Mouse (Mus musculus): Measurements from ENCODE around the gene 1700025G04Rik. TPM values are rescaled to one million over a fixed set of nuclear protein-coding genes. Genes with fewer than 3 reads are reported as not detected.

1700025G04Rik gene
- total RNA-seq, 2 experiments from 2014 or later: 70.0 to 76.7 TPM

DNA sequence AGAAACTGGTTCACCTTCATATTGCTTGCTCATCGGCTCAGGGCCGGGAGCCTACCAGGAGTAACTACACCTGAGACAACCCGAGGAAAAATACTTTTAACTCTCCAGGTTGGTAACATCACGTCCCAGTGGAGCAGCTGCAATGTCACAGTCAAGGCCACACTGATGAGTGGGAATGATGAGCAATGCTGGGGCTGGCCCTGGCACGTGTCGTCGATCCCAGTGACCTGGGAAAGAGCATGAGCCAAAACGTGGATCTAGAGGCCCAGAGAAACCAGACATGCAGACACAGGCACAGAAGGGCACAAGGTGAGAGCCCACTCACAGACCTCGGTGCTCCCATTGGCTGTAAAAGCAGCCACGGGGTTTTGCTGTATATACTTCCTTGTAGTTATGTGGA, 202.8 kb downstream of the 1700025G04Rik start:
- no peak for DNase-seq (ENCODE audit: low spot score in 2 of 2)
- intact Hi-C loops (cut with DNase I): no loop called here

DNA sequence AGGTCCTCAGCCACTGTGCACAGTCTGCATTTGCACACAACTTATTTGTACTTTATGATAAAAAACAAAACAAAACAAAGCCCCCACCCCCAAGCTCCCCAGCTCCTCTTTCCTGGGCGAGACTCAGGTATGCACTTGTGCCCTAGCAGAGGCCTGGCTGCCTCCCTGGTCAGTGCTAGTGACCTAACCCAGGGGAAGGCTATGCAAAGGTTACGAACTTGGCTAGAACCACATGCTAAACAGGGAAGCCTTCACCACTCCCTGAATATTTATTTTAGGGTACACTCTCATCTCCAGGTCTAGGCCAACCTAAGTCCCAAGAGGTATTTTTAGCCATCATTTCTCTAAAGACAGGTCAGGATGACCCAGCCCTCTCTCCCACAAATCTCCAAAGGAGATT, 203.8 kb downstream of the 1700025G04Rik start:
- intact Hi-C loops (cut with DNase I): no loop called here
- DNase-seq (ENCODE audit: low spot score in 2 of 2): no peak

DNA sequence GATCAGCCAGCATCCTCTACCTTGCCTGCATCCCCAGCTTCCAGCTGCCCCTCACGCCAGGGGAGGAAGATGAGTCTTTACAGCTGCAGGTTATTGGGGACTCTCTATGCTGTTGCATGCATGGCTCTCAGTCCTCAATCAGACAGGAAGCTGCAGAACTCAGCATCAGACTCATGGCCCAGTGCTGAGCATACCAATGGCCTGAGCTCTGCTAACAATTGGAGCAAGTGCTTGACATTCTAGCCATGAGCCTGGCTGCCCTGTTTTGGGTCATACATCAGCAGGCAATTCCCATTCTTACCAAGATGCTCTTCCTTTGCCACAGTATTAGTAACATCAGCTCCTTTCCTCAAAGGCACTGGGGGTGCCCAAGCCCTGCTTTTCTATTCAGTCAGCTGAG, 208.7 kb downstream of the 1700025G04Rik start:
- peak in 1 of 2 experiments; percentile 23 for DNase-seq (ENCODE audit: low spot score in 2 of 2)
- intact Hi-C loops (cut with DNase I): no loop called here

DNA sequence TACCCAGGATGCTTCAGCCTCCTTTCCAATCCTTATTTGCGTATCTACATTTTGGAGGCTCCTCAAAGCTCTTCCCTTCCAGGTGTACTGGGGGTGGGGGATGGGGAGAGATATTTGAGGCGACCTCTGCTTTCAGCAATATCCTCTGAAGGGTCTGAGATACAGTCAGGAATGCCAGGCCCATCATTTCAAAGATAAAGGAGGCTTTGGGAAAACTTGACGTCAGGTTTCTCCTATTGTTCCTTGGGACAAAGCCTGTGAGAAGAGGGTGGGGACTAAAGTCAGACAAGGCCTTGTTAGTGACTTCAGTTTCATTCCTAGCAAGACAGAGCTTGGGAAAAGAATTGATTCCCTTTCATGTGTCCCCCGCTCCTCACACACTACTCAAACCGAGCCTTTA, 209.2 kb downstream of the 1700025G04Rik start:
- no peak for DNase-seq (ENCODE audit: low spot score in 2 of 2)
- intact Hi-C loops (cut with DNase I): no loop called here

DNA sequence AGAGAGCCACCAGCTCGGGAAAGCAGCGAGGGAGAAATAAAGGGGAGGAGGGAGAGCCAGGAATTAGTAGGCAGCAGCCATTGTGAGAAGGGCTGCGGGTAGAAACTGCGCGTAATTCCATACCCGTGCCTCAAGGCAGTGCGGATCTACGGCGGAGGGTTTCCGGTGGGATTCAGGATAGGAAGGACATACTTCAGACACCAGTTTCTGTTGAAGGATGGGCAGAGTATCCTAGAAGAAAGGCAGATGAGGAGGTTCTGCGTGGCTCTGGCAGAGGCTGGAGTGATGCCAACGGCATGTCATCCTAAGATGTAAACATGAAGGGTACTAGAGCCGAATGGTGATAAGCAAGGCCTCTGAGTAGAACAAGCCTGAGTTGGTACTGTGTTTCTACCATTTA, 210.0 kb downstream of the 1700025G04Rik start:
- DNase-seq (ENCODE audit: low spot score in 2 of 2): no peak
- intact Hi-C loops (cut with DNase I): no loop called here

DNA sequence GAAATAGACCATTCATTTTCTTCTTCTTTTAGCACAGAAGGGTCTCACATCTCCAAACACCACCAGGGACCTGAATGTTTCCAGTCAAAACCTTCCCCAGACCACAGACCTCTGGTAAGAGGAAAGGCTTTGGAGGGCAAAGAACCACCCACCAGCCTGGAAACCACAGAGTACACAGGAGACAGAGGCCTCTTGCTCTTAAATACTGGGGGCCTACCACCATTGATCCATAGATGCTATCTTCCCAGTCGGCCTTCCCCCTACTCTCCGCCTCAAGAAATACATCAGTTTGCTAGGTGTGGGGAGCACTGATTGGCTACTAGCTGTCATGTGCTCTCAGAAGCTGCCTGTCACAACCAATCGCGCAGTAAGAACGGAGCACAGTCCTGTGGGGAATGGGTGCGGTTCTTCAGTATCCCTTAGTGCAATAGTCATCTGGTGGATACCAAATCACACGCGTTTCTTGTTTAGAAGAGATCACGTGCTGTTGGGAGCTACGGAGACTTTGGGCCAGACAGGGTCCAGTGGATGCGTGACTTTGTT, 210.5 kb downstream of the 1700025G04Rik start:
- intact Hi-C loops (cut with DNase I): no loop called here
- no peak for DNase-seq (ENCODE audit: low spot score in 2 of 2)

DNA sequence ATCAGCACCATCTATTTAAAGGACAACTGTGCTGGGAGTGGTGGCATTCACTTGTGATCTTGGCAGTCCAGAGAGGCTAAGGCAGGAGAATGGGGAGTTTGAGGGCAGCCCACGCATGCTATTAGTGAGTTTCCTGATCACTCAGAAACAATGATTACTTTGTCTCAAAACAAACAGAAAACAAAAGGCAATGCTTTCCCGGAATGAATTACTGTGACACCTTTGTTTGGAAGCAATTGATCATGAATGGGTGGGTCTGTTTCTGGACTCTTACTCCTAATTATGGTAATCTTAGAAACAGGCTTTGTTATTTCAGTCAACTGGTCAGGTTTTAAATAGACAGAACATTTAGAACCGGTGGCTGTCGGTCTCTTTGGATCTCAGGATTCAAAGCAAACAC, 211.5 kb downstream of the 1700025G04Rik start:
- intact Hi-C loops (cut with DNase I): no loop called here
- peak in 1 of 2 experiments; percentile 30 for DNase-seq (ENCODE audit: low spot score in 2 of 2)

DNA sequence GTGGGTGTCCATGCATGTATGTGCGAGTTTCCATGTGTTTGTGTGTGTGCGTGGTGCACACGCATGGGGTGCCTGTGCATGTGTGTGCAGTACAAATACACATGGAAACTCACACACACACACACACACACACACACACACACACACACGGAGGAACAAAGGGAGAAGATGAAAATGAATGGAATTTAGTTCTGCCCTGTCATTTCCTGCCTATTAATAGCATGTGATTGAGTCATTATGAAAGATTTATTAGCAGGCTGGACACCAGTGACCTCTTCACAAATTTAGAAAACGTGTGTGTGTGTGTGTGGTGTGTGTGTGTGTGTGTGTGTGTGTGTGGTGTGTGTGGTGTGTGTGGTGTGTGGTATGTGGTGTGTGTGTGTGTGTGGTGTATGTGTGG, 217.0 kb downstream of the 1700025G04Rik start:
- intact Hi-C loops (cut with DNase I): no loop called here
- DNase-seq (ENCODE audit: low spot score in 2 of 2): no peak

DNA sequence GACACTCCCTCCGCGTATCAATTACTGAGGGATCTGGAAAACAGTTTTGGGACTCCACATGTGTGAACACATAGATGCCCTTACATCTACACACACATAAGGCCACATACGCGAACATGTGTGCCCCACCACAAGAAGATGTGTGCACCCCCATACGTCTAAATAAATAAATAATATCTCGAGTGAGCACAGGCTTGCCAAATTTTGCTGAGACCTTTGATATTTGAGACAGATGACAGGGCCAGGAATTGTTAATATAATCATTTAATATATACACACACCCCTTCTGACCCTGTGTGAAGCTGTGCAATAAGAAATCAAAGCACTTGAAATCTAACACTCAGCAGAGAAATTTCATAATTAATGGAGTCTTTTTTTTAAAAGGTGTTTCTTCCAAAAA, 225.6 kb downstream of the 1700025G04Rik start:
- intact Hi-C loops (cut with DNase I): no loop called here
- no peak for DNase-seq (ENCODE audit: low spot score in 2 of 2)

DNA sequence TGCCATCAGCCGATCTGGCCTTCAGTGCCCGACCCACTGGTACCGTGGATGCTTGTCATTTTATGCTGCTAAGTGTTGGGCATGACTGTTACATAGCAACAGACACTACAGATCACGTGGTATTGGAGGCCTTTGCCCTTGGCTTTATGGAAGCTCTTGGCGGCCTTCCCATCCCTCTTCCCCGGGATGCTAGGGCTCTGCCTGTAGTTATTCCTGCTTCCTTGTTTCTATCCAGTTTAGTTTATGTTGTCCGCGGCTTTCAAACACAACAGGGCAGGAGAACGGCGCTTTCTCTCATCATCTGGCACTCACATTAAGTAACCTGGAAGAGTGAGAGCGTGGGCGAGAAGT, 226.2 kb downstream of the 1700025G04Rik start:
- intact Hi-C loops (cut with DNase I): no loop called here
- DNase-seq (ENCODE audit: low spot score in 2 of 2): no peak

DNA sequence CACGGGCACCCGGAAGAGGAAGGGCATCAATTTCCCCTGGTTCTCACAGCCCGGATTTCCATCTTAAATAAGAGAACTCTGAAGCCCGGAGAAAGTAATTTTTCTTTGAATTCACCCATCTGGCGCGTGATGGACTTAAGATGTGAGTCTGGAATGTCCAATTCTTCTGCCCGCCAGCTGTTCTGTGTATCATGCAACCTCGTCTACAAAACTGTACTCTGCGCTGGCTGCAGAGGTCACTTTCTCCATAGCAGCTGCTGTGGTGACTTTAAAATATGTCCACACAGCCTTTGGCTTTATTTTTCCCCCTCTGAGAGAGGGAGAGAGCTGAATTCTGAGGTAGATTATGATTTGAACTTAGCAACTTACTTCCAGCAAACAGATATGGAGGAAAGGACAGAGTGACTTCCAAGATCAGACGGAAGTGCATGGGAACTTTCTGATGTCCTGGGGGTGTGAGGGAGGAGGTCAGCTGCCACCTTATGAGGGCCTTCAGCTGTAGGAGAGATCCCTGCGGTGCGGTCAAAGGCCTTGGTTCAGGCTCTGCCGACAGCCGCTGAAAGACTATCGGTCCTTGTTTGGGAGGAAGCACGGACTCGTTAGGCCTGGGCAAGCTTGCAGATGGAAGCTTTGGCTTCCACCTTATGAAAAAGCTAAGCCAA, 226.7 kb downstream of the 1700025G04Rik start:
- DNase-seq (ENCODE audit: low spot score in 2 of 2): no peak
- intact Hi-C loops (cut with DNase I): no loop called here

DNA sequence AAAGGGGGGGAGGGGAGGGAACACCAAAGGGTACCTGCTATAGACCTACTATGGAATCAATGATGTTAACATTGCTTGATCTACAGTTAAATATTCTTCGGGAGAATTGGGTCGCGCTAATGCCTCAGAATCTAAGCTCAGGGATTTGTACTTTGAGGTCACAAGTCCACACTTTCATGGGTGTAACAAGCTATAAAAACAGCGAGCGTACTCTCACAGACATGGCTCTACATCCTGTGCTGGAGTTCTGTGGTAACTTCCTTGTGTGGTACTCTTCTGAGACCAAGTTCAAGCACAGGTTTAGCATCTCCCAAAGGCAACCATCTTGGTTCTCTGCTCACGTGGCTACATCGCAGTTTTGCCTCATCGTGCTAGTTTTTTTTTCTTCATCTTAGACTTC, 227.8 kb downstream of the 1700025G04Rik start:
- intact Hi-C loops (cut with DNase I): no loop called here
- no peak for DNase-seq (ENCODE audit: low spot score in 2 of 2)

DNA sequence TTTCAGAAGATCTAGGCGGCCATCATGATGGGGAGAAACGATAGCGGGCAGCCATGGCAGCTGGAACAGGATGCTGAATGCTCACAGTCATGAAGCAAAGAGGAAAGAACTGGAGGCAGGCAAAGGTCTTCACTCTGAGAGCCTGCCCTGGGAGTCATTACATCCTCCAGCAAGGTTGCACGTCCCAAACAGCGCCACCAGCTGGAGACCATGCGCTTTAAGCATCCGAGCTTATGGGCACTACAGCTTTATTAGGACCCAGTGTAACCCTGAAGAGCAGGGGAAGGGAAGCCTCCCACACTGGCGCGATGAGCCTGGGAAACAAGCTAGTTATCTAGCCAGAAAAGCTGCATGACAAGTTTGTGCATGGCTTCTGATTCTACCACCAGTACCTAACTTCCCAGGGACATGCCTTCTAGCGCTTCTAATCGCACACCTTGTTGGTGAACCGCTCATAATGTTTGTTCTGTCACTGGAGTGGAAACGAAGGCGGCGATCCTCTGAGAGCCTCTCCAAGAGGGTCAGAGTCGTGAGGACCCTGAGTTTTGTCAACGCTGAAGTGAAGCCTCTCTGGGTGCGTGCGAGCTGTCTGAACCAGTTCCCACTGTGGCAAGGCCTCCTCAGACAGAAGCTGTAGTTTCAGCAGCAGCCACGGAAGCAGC, 228.5 kb downstream of the 1700025G04Rik start:
- no peak for DNase-seq (ENCODE audit: low spot score in 2 of 2)
- intact Hi-C loops (cut with DNase I): no loop called here

DNA sequence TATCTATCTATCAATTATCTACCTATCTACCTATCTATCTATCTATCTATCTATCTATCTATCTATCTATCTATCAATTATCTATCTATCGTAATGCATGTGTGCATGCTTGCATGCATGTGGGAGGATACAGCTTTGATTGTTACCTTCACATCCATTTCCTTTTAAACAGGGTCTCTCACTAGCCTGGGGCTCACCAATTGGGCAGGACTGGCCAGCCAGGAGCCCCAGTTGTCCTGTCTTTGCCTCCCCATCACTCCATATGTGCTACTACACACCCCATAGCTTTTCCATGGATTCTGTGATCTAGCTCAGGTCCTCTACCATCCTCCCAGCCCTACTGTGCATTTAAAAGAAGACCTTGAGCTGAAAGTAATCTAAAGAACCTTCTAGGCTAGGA, 231.5 kb downstream of the 1700025G04Rik start:
- DNase-seq (ENCODE audit: low spot score in 2 of 2): no peak
- intact Hi-C loops (cut with DNase I): no loop called here

DNA sequence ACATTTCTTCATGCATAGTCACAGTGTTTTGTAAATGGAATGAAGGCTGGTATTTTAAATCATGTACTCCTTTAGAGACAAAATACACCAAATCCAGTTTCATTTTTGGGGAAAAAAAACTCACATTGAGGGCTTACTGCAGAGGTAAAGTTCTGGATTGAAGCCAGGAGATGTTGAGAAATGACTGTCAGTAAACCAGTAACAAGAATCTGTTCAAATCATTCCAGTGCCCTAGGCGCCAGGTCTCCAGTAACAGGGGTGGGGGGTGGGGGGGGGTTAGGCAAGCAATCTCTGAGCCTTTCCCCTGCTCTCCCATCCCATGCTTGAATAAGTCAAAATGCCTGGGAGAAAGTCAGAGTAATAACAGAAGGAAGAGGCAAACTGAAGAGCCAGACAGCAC, 234.4 kb downstream of the 1700025G04Rik start:
- DNase-seq (ENCODE audit: low spot score in 2 of 2): no peak

DNA sequence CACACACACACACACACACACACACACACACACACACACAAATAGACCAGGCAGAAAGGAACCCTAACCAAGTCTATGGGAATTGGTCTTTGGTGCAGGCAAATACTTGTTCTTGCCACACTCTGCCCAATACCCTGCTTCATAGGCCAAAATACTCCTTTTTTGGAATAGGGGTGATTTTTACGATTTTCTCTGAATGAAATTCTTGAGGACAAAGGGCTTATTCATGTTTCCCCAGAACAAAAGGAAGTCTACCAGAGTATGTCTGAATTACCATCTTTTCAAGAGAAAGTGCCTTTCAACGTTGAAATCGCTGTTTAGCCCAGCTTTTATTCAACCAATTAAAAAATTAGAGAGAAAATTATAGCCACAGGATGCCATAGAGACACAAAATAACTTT, 237.9 kb downstream of the 1700025G04Rik start:
- intact Hi-C loops (cut with DNase I): no loop called here

More for the DNA sequence above, 234.4 kb downstream of the 1700025G04Rik start:
- intact Hi-C loops (cut with DNase I): no loop called here

DNA sequence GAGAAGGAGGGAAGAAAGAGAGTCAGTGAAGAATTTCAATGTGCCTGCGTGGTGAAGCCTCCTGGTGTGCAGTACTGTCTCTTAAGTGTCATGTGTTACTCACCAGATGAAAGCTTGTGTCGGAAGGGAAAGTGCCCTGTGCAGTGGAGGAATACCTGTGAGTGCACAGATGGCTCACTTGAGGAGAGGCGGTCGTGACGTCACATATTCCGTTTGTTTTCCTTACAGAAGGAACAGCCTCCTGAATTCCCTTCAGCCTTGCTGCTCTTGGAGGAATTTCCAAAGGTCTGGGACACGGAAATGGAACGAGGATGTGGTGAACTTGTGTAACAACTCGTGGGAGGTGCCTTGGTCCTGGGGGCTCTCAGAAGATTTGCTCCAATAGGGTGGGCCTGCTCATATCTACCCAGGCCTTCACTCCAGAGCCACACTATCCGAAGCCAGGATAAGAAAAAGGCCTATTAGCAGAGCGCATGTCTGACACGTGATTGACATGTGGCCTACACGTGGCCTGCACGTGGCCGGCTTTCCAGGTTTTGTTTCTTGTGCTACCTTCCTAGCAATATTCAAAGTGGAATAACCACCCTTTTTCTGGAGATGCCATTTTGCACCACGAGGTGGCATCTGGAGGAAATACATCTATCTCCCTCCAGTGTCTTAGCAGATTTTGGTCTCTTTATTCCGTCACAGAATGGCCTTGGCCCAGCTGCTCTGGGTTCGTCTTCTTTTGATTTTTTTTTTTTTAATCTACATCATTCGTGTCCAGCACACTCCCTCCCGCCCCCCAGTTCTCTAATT, 238.7 kb downstream of the 1700025G04Rik start:
- DNase-seq (ENCODE audit: low spot score in 2 of 2): peak; percentile 15 to 33
- intact Hi-C loops (cut with DNase I): no loop called here

More for the DNA sequence above, 237.9 kb downstream of the 1700025G04Rik start:
- no peak for DNase-seq (ENCODE audit: low spot score in 2 of 2)

DNA sequence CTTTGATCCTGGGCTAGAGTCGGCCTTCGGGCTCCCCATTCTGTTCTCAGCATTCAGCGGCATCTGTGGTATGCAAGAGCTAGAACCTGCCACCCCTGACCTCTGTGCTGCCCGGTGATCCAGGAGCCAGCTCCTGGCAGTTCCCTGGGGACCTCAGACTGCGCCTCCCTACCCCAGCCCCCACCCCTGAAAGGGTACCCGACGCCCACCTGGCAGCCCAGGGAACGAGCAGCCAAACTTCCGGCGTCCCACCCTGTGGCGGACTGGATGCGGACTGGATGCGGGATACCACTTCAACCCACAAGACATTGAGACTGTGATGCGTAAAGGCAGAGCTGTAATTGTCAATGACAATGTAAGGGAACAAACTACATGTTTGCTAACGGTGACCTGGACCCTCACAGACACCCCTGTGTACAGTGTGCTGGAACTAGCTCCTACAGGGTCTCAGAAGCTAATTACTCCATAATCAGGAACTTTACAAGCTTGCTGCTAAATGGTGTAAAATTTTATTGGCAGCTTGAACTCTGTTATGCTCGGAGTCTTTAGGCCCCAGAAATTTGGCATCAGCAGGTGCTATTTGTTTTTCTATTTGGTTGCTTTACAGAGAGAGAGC, 239.8 kb downstream of the 1700025G04Rik start:
- no peak for DNase-seq (ENCODE audit: low spot score in 2 of 2)
- intact Hi-C loops (cut with DNase I): no loop called here

DNA sequence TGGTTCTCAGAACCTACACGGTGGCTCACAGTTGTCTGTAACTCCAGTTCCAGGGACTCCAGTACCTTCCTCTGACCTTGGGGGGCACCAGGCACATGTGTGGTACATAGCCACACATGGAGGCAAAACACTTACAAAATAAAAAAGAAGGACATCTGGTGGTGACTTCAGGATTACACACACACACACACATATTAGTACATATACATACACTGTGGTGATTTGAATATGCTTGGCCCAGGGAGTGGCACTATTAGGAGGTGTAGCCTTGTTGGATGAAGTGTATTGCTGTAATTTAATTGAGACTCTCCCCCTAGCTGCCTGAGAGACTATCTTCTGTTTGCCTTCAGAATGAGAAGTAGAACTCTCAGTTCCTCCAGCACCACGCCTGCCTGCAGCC, 241.6 kb downstream of the 1700025G04Rik start:
- no peak for DNase-seq (ENCODE audit: low spot score in 2 of 2)
- intact Hi-C loops (cut with DNase I): no loop called here
